Mouse (Mus musculus): ENCODE data around the gene Zfp292. TPM values are rescaled to one million over a fixed set of nuclear protein-coding genes. Genes with fewer than 3 reads are reported as not detected.

Gene Zfp292
- polyA plus RNA-seq, 2 experiments = 2.5 to 4.7 TPM

DNA sequence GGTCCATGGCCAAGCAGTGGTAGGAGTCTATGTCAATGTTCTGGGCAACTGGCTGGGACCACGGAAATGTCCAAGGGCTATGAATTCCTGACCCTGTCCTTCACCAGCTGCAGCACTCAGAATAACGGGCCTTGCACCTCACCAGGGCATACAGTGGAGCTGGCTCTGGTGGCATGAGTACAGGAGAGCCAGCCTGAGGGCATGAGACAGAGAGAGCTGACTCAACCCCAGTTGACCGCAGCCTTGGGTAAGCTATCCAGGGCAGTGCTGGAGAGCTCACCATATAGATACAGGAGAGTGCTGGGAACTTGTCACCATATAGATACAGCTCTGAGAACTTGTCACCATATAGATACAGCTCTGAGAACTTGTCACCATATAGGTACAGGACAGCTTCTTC lies 23.3 kb downstream of the Zfp292 start:
- Histone ChIP-seq H3K9ac (replicated peaks) (no peak overlapping the region), H3K27ac (no peak overlapping the region), H3K27me3 (ENCODE audit: control insufficient read depth, insufficient read depth, low read length) (no peaks in the 10 kb centered on the region), H3K9me3 (ENCODE audit: control insufficient read depth, low read length) (no peaks in the 10 kb centered on the region), H3K4me2 (ENCODE audit: low read depth) (no peak overlapping the region), H3K4me1 (replicated peaks; ENCODE audit: control insufficient read depth in 2 of 2, insufficient read depth in 2 of 2, low read length in 1 of 2) (peaks cover 0 to 2% of the 10 kb centered on the region in 2 experiments; a peak in 1 of 4 replicates), H3K36me3 (replicated peaks; ENCODE audit: control insufficient read depth, insufficient read depth, low read depth) (no peaks in the 10 kb centered on the region), H3K4me3 (ENCODE audit: insufficient read depth in 1 of 2, low read depth in 2 of 2, low read length in 2 of 2) (no peak overlapping the region)
- 82% methylated on average over 3 of the region's 3 CpGs for WGBS (ENCODE audit: insufficient replicate concordance)
- DNase-seq (ENCODE audit: low read depth in 3 of 3, low spot score in 3 of 3) (no peak), ATAC-seq (ENCODE audit: insufficient read depth) (no peak)
- no peak for TF ChIP-seq CTCF (IDR thresholded peaks at IDR 0.05; ENCODE audit: low read depth)

DNA sequence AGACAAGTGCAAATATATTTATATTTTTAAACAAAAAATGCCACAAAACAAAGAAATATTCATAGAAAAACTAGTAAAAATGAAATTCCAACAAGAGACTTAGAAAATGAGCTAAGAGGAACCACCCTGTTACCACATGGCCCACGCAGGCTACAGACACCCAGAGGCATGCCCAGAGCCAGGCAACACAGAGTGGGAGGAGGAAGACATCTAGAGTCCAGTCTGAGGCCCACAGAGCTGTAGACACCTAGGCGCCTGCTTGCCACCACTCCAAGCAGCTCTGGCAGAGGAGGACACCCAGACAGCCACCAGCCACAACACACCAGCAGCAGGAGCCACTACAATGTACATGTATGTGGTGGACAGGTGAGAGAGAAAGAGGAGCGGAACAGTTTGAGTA lies 23.9 kb downstream of the Zfp292 start:
- H3K9ac ChIP-seq (replicated peaks) = no peak overlapping the region
- H3K27ac ChIP-seq = no peak overlapping the region
- no peaks in the 10 kb centered on the region for H3K9me3 ChIP-seq (ENCODE audit: control insufficient read depth, low read length)
- H3K36me3 ChIP-seq (replicated peaks; ENCODE audit: control insufficient read depth, insufficient read depth, low read depth) = no peaks in the 10 kb centered on the region
- ATAC-seq (ENCODE audit: insufficient read depth) (no peak), DNase-seq (ENCODE audit: low read depth in 3 of 3, low spot score in 3 of 3) (no peak)
- WGBS (ENCODE audit: insufficient replicate concordance) = 67% methylated on average over 3 of the region's 3 CpGs
- H3K4me3 ChIP-seq (ENCODE audit: insufficient read depth in 1 of 2, low read depth in 2 of 2, low read length in 2 of 2) = no peak overlapping the region
- no peaks in the 10 kb centered on the region for H3K27me3 ChIP-seq (ENCODE audit: control insufficient read depth, insufficient read depth, low read length)
- no peak overlapping the region for H3K4me2 ChIP-seq (ENCODE audit: low read depth)
- H3K4me1 ChIP-seq (replicated peaks; ENCODE audit: control insufficient read depth in 2 of 2, insufficient read depth in 2 of 2, low read length in 1 of 2) = peaks cover 0 to 2% of the 10 kb centered on the region in 2 experiments; a peak in 1 of 4 replicates
- no peak for TF ChIP-seq CTCF (IDR thresholded peaks at IDR 0.05; ENCODE audit: low read depth)

DNA sequence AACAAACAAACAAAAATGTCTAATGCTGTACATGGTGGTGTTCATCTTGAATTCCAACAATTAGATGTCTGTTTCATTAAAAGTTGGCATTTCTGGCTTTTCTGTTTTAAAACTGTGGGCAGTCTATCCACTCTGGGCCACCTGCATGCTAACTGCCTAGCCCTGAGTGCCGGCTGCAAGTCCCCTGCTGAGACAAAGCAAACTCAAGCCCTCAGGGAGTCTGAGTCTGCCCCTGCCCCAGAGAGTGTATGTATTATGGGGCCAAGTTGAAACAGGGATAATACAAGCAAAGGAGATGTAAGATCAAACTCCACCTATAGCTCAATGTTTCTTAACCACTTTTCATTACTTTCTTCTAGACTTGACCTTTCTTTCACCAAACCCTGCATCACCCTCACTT lies 26.8 kb downstream of the Zfp292 start:
- no peaks in the 10 kb centered on the region for H3K36me3 ChIP-seq (replicated peaks; ENCODE audit: control insufficient read depth, insufficient read depth, low read depth)
- no peak for TF ChIP-seq CTCF (IDR thresholded peaks at IDR 0.05; ENCODE audit: low read depth)
- no peak for TF ChIP-seq EP300 (IDR thresholded peaks at IDR 0.05; ENCODE audit: low read depth)
- H3K27me3 ChIP-seq (ENCODE audit: control insufficient read depth, insufficient read depth, low read length) = no peaks in the 10 kb centered on the region
- ATAC-seq (ENCODE audit: insufficient read depth) (no peak), DNase-seq (ENCODE audit: low read depth in 3 of 3, low spot score in 3 of 3) (no peak)
- H3K9ac ChIP-seq (replicated peaks) = no peak overlapping the region
- no peaks in the 10 kb centered on the region; a peak in 1 of 4 replicates for H3K4me1 ChIP-seq (replicated peaks; ENCODE audit: control insufficient read depth in 2 of 2, insufficient read depth in 2 of 2, low read length in 1 of 2)
- H3K4me3 ChIP-seq (ENCODE audit: insufficient read depth in 1 of 2, low read depth in 2 of 2, low read length in 2 of 2) = no peak overlapping the region
- 78% methylated on average over 1 of the region's 1 CpGs for WGBS (ENCODE audit: insufficient replicate concordance)
- no peak overlapping the region for H3K27ac ChIP-seq
- no peaks in the 10 kb centered on the region for H3K9me3 ChIP-seq (ENCODE audit: control insufficient read depth, low read length)
- H3K4me2 ChIP-seq (ENCODE audit: low read depth) = no peak overlapping the region

DNA sequence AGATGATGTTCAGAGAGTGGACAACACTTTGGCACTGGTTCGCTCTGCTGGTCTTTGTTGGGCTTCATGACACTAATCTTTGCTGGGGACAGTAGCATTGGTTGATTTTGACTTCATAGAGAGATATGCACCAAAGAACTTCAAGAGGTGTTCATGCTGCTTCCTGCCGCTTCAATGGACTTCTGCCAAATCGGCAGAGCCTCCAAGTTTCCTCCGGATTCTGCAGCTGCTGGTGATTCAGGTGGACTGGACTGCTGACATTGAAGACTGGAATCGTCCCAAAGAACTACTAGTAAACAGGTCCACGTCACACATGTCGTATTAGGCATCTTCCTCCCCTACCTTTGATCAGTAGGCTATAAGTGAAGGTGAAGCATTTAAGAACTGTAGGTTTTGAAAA lies 30.7 kb downstream of the Zfp292 start:
- Histone ChIP-seq H3K4me3 (ENCODE audit: insufficient read depth in 1 of 2, low read depth in 2 of 2, low read length in 2 of 2) (no peak overlapping the region), H3K9ac (replicated peaks) (no peak overlapping the region), H3K9me3 (ENCODE audit: control insufficient read depth, low read length) (no peaks in the 10 kb centered on the region), H3K4me1 (replicated peaks; ENCODE audit: control insufficient read depth in 2 of 2, insufficient read depth in 2 of 2, low read length in 1 of 2) (no peaks in the 10 kb centered on the region), H3K27me3 (ENCODE audit: control insufficient read depth, insufficient read depth, low read length) (no peaks in the 10 kb centered on the region), H3K4me2 (ENCODE audit: low read depth) (no peak overlapping the region), H3K27ac (no peak overlapping the region), H3K36me3 (replicated peaks; ENCODE audit: control insufficient read depth, insufficient read depth, low read depth) (no peaks in the 10 kb centered on the region)
- DNase-seq (ENCODE audit: low read depth in 3 of 3, low spot score in 3 of 3) (no peak), ATAC-seq (ENCODE audit: insufficient read depth) (no peak)
- TF ChIP-seq CTCF (IDR thresholded peaks at IDR 0.05; ENCODE audit: low read depth) (no peak), EP300 (IDR thresholded peaks at IDR 0.05; ENCODE audit: low read depth) (no peak)
- WGBS (ENCODE audit: insufficient replicate concordance) = 81% methylated on average over 7 of the region's 7 CpGs

DNA sequence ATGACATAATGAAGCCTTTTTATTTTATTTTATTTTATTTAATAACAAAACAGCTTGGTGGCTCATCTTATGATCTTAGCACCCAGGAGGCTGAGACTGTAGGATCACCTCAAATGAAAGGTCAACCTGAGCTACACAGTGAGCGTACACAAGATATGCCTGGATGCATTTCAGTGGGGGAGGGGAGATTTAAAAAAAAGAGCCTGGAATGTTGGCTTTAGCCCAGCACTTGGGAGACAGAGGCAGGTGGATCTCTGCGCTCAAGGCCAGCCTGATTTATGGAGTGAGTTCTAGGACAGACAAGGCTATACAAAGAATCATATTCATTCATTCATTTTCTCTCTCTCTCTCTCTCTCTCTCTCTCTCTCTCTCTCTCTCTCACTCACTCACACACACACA lies 32.6 kb downstream of the Zfp292 start:
- no peaks in the 10 kb centered on the region for H3K36me3 ChIP-seq (replicated peaks; ENCODE audit: control insufficient read depth, insufficient read depth, low read depth)
- H3K4me2 ChIP-seq (ENCODE audit: low read depth) = no peak overlapping the region
- H3K9ac ChIP-seq (replicated peaks) = no peak overlapping the region
- H3K27me3 ChIP-seq (ENCODE audit: control insufficient read depth, insufficient read depth, low read length) = no peaks in the 10 kb centered on the region
- no peak for TF ChIP-seq CTCF (IDR thresholded peaks at IDR 0.05; ENCODE audit: low read depth)
- TF ChIP-seq EP300 (IDR thresholded peaks at IDR 0.05; ENCODE audit: low read depth) = no peak
- no peak overlapping the region for H3K4me3 ChIP-seq (ENCODE audit: insufficient read depth in 1 of 2, low read depth in 2 of 2, low read length in 2 of 2)
- 88% methylated on average over 2 of the region's 2 CpGs for WGBS (ENCODE audit: insufficient replicate concordance)
- no peaks in the 10 kb centered on the region for H3K4me1 ChIP-seq (replicated peaks; ENCODE audit: control insufficient read depth in 2 of 2, insufficient read depth in 2 of 2, low read length in 1 of 2)
- no peaks in the 10 kb centered on the region for H3K9me3 ChIP-seq (ENCODE audit: control insufficient read depth, low read length)
- no peak overlapping the region for H3K27ac ChIP-seq
- ATAC-seq (ENCODE audit: insufficient read depth) = no peak
- DNase-seq (ENCODE audit: low read depth in 3 of 3, low spot score in 3 of 3) = no peak

All from liver, embryonic 14.5 days (tissue).